Mouse (Mus musculus) G1E (cell line): ENCODE data around the gene Asl. TPM values are rescaled to one million over a fixed set of nuclear protein-coding genes. Genes with fewer than 3 reads are reported as not detected.

ENCODE experiments used
- ATAC-seq: 2 replicates; pipeline ENCODE4 v1.8.0; 2016; ENCODE audit warnings: mild to moderate bottlenecking; ENCODE audit not compliant: insufficient number of reproducible peaks, poor library complexity, low FRiP score, severe bottlenecking; ENCODE audit errors: extremely low read depth
- DNase-seq: peaks from one replicate; pipeline ENCODE4 v3.0.0; 2012; ENCODE audit warnings: low spot score
- H3K27me3 ChIP-seq: 2 replicates; pipeline ENCODE4 v1.6.1; 2012; ENCODE audit warnings: mild to moderate bottlenecking, low read length, inconsistent platforms; ENCODE audit not compliant: insufficient read depth
- H3K36me3 ChIP-seq: replicated peaks from 2 replicates; pipeline ENCODE3; 2012; ENCODE audit warnings: mild to moderate bottlenecking, inconsistent platforms
- H3K4me1 ChIP-seq: 2 replicates; pipeline ENCODE4 v1.6.1; 2012; ENCODE audit warnings: low read depth, low read length, inconsistent platforms, mixed read lengths; ENCODE audit not compliant: insufficient read depth
- H3K4me3 ChIP-seq: 2 replicates; pipeline ENCODE4 v1.5.1; 2012; ENCODE audit warnings: low read depth, mild to moderate bottlenecking, inconsistent platforms, low read length, moderate library complexity, mixed read lengths
- H3K9me3 ChIP-seq: replicated peaks from 2 replicates; pipeline ENCODE4 v1.6.1; 2012; ENCODE audit warnings: inconsistent platforms
- CTCF ChIP-seq: IDR thresholded peaks from 2 replicates; pipeline ENCODE4 v1.5.1; 2012; ENCODE audit warnings: low read depth, low read length, inconsistent platforms, mixed read lengths
- GATA1 ChIP-seq: IDR thresholded peaks from 2 replicates; pipeline ENCODE4 v1.6.1; 2012; ENCODE audit warnings: borderline replicate concordance, low read length, inconsistent platforms, mixed read lengths
- GATA2 ChIP-seq: IDR thresholded peaks from 2 replicates; pipeline ENCODE4 v1.6.1; 2012; ENCODE audit warnings: low read depth, low read length, inconsistent platforms, borderline replicate concordance
- POLR2AphosphoS5 ChIP-seq: IDR thresholded peaks from 2 replicates; pipeline ENCODE4 v1.6.1; 2012; ENCODE audit warnings: low read depth, low read length, inconsistent platforms; ENCODE audit not compliant: insufficient replicate concordance
- TAL1 ChIP-seq: conservative IDR thresholded peaks from 2 replicates; pipeline ENCODE4 v1.6.1; 2012; ENCODE audit warnings: low read depth, low read length, inconsistent platforms, mixed read lengths
- polyA plus RNA-seq: library from polyadenylated mRNA; stranded (reverse); fragments of >175 nt; gene quantifications from 2 replicates; pipeline ENCODE4 v1.2.3, GENCODE M21; 2012
- total RNA-seq, 2 experiments: library from RNA; stranded (forward) in 1 of 2; stranded (reverse) in 1 of 2; fragments of 200-1000 nt in 1 of 2; fragments of >200 nt in 1 of 2; fragmentation: Nextera tagmentation in 1 of 2; gene quantifications; 2 replicates each; pipeline ENCODE4 v1.2.3; 2014 to 2017

The Asl gene
- total and polyA plus RNA-seq, 3 experiments, result 23.9 to 48.6 (median 29.4) TPM

DNA sequence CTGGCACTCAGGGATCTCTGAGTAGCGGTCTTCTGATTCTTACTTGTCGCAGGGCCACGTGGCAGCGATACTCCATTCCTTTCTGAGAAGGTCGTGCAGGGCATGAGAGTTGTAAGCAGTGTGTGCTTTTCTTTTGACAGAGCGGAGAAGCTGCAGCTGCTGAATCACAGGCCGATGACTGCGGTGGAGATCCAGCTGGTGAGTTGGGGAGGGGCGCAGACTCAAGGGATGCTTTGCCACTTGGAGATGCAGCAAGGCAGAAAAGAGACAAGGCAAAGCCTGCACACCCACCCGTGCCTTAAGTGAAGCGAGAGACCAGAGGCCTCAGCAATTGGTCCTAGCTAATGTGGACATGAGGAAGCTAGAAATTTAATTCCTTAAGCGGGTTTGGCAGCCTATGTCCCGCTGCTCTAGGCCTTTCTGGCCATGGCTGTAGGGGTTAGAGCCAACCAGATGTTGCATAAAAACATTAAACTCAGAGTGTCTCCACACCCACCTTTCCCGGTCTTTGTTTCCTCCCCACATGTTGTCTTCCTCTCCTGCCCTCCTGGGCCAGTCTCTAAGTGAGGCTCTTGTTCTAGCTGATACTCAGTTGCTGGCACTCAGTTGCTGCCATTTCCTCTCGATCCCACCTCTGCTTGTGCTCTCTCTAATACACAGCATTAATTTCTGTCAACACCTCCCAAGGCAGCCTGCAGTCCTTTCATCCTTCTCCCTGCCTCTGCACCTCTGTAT lies 19.9 kb upstream of the Asl start:
- no peak for TF ChIP-seq CTCF
- TF ChIP-seq TAL1, result no peak
- TF ChIP-seq GATA2, result no peak
- TF ChIP-seq GATA1, result no peak
- TF ChIP-seq POLR2AphosphoS5, result no peak
- no peaks in the 10 kb centered on the region for H3K4me1 ChIP-seq
- H3K4me3 ChIP-seq, result no peak overlapping the region
- H3K27me3 ChIP-seq, result no peaks in the 10 kb centered on the region
- no peaks in the 10 kb centered on the region for H3K9me3 ChIP-seq
- DNase-seq (no peak), ATAC-seq (no peak)
- H3K36me3 ChIP-seq, result peaks cover 90% of the 10 kb centered on the region

DNA sequence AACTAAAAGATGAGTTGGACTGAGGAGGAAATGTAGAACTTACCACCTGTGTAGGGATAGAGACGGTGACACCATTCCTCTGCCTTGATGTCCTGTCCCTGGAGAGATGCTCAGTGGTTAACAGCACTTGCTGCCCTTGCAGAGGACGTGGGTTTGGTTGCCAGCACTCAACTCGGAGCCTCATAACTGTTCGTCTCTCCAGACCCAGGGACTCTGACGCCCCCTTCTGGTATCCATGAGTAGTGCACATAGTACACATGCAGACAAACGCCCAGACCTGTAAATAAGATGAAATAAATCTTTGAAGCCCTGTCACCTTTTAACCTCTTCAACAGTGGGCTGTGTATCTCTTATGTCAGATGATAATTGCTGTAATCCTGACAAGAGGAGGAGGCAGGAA lies 18.0 kb upstream of the Asl start:
- TF ChIP-seq CTCF (peak; percentile 48; the same call in 1 of the 2 replicates), GATA1 (no peak)
- Histone ChIP-seq H3K4me1 (no peaks in the 10 kb centered on the region), H3K4me3 (no peak overlapping the region), H3K36me3 (peaks cover 93% of the 10 kb centered on the region), H3K27me3 (no peaks in the 10 kb centered on the region), H3K9me3 (no peaks in the 10 kb centered on the region)
- DNase-seq (no peak), ATAC-seq (no peak)

DNA sequence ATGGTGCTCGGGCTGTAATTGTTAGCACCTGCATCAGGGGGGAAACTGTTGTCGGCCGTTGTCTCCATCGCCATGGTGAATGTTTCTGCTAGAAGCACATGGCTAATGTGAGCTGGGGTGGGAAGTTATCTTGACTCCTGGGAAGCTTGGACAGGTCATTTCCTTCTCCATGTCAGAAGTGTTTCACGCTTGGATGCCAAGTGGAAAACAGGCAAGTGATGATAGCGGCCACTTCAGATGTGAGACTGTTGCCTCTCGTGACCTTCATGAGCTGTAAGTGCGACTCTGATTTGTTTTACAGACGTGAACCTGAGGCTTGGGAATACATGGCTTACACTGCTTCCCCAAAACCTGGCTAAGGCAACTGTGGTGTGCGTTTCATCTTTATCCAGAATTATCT lies 17.5 kb upstream of the Asl start:
- Histone ChIP-seq H3K36me3 (peaks cover 94% of the 10 kb centered on the region), H3K9me3 (no peaks in the 10 kb centered on the region), H3K4me3 (no peak overlapping the region), H3K4me1 (no peaks in the 10 kb centered on the region), H3K27me3 (no peaks in the 10 kb centered on the region)
- DNase-seq (no peak), ATAC-seq (no peak)
- TF ChIP-seq GATA2 (no peak), CTCF (no peak), GATA1 (no peak), POLR2AphosphoS5 (no peak), TAL1 (no peak)

DNA sequence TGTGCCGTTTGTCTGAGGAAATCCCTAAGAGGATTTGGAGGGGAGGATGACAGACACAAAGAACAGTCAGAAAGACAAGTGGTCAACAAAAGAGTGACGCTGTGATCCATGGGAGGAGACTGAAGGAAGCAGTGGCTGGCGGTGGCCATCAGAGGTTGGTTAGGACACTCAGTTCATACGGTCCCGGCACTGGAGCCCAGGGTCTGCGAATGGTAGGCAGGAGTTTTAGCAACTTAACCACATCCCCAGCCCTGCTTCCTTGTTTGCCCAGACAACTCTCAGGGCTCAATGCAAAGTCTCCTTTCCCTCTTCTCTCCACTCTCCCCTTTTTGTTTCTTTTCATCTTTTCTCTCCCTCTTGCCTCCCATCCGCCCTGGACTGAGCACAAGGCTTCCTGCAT lies 17.1 kb upstream of the Asl start:
- no peak for TF ChIP-seq GATA2
- no peak for TF ChIP-seq GATA1
- no peak for TF ChIP-seq CTCF
- no peak for TF ChIP-seq TAL1
- TF ChIP-seq POLR2AphosphoS5, result no peak
- no peak overlapping the region for H3K4me3 ChIP-seq
- H3K27me3 ChIP-seq, result no peaks in the 10 kb centered on the region
- ATAC-seq, result no peak
- H3K4me1 ChIP-seq, result no peaks in the 10 kb centered on the region
- no peaks in the 10 kb centered on the region for H3K9me3 ChIP-seq
- no peak for DNase-seq
- H3K36me3 ChIP-seq, result peaks cover 94% of the 10 kb centered on the region

DNA sequence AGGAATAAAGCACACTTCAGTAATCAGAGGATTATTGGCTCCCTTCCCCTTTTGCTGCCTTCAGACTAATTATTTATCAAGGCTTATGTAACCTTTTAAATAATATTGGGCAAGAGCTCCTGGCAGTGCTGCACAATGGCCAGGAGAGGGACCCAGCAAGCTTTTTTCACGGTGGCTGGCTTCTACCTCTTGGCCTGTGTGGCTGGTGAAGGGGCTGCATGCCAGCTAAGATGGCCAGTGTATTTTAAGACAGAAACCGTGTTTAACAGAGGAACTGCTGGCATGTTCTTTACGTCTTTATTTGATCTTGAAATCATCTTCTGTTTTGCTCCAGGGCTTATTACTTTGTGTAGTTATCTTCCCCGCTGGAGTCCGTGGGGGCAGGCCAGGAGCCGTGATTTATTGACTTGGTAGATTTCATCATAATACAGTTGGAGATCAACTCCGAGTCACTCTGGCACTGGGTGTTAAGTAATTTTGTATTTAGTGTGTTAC lies 15.2 kb upstream of the Asl start:
- ATAC-seq (no peak), DNase-seq (no peak)

DNA sequence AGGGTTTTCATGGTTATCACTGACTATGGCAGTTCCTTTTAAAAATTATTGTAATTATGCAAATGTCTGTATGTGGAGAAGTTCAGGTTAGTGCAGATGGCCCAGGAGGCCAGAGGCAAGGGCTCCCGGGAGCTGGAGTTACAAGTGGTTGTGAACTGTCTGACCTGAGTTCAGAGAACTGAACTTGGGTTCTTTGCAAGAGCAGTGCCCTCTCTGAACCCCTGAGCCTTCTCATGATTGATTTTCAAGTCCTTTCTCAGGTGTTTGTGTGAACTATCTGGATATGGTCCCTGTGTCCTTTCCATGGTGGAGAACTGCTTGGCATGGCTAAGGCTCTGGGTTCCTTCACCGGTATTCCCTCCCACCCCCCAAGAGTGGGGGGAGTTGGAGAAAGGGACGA lies 14.7 kb upstream of the Asl start:
- H3K4me1 ChIP-seq, result peaks cover 5% of the 10 kb centered on the region
- ATAC-seq (no peak), DNase-seq (no peak)
- peaks cover 93% of the 10 kb centered on the region for H3K36me3 ChIP-seq
- TF ChIP-seq GATA2 (no peak), POLR2AphosphoS5 (no peak), CTCF (no peak), GATA1 (no peak), TAL1 (no peak)
- H3K9me3 ChIP-seq, result no peaks in the 10 kb centered on the region
- no peak overlapping the region for H3K4me3 ChIP-seq
- H3K27me3 ChIP-seq, result no peaks in the 10 kb centered on the region

More for the DNA sequence above, 15.2 kb upstream of the Asl start:
- H3K36me3 ChIP-seq, result peaks cover 96% of the 10 kb centered on the region
- TF ChIP-seq TAL1, result no peak
- no peak for TF ChIP-seq GATA2
- TF ChIP-seq GATA1, result no peak
- TF ChIP-seq POLR2AphosphoS5, result no peak
- TF ChIP-seq CTCF, result no peak
- H3K4me1 ChIP-seq, result peaks cover 5% of the 10 kb centered on the region
- H3K4me3 ChIP-seq, result no peak overlapping the region
- no peaks in the 10 kb centered on the region for H3K27me3 ChIP-seq
- H3K9me3 ChIP-seq, result no peaks in the 10 kb centered on the region
